Mouse (Mus musculus): ENCODE measurements at regions not wholly inside any gene's neighbourhood (a gene's known extent, or its start where the extent isn't known, plus 50 kb on each side); places are given as distances from the start of the nearest gene placed in this dataset.
A peak's percentile ranks its signal among the peaks of the same experiment; 100 is the strongest.
"Not testable (repeated sequence)": the region's sequence is repeated elsewhere in the genome, so short reads cannot be mapped to it uniquely, and the experiment has no call there.

GRCm38 (mm10) chr16:30683986-30684385 is 84.5 kb downstream of the Fam43a start:
- peak in 1 of 2 experiments; percentile 45 for DNase-seq (ENCODE audit: low spot score in 2 of 2)

- no peak for DNase-seq (ENCODE audit: low spot score in 2 of 2)
These were observed 87.0 kb downstream of the Fam43a start for GRCm38 (mm10) chr16:30686536-30686935.

GRCm38 (mm10) chr16:30687225-30687624 is 87.7 kb downstream of the Fam43a start:
- DNase-seq (ENCODE audit: low spot score in 2 of 2) = no peak

GRCm38 (mm10) chr16:30687682-30688081 is 88.2 kb downstream of the Fam43a start:
- DNase-seq (ENCODE audit: low spot score in 2 of 2) = no peak

- peak in 1 of 2 experiments; percentile 20 for DNase-seq (ENCODE audit: low spot score in 2 of 2)
These were observed 91.0 kb downstream of the Fam43a start for GRCm38 (mm10) chr16:30690531-30690930.

- no peak for DNase-seq (ENCODE audit: low spot score in 2 of 2)
These were observed 92.4 kb downstream of the Fam43a start for GRCm38 (mm10) chr16:30691964-30692363.

- DNase-seq (ENCODE audit: low spot score in 2 of 2) = no peak
These were observed 93.1 kb downstream of the Fam43a start for GRCm38 (mm10) chr16:30692541-30693141.

- no peak for DNase-seq (ENCODE audit: low spot score in 2 of 2)
These were observed 93.7 kb downstream of the Fam43a start for GRCm38 (mm10) chr16:30693206-30693605.

- no peak for DNase-seq (ENCODE audit: low spot score in 2 of 2)
These were observed 94.5 kb downstream of the Fam43a start for GRCm38 (mm10) chr16:30693839-30694527.

- DNase-seq (ENCODE audit: low spot score in 2 of 2) = no peak
These were observed 96.2 kb downstream of the Fam43a start for GRCm38 (mm10) chr16:30695691-30696090.

GRCm38 (mm10) chr16:30697209-30697608 is 97.7 kb downstream of the Fam43a start:
- DNase-seq (ENCODE audit: low spot score in 2 of 2) = no peak

- no peak for DNase-seq (ENCODE audit: low spot score in 2 of 2)
These were observed 98.3 kb downstream of the Fam43a start for GRCm38 (mm10) chr16:30697806-30698205.

- no peak for DNase-seq (ENCODE audit: low spot score in 2 of 2)
These were observed 104.3 kb downstream of the Fam43a start for GRCm38 (mm10) chr16:30703831-30704230.

- no peak for DNase-seq (ENCODE audit: low spot score in 2 of 2)
These were observed 110.0 kb downstream of the Fam43a start for GRCm38 (mm10) chr16:30709501-30709900.

GRCm38 (mm10) chr16:30709975-30710374 is 110.5 kb downstream of the Fam43a start:
- no peak for DNase-seq (ENCODE audit: low spot score in 2 of 2)

- DNase-seq (ENCODE audit: low spot score in 2 of 2) = no peak
These were observed 113.0 kb downstream of the Fam43a start for GRCm38 (mm10) chr16:30712570-30712969.

- not testable (repeated sequence) for DNase-seq (ENCODE audit: low spot score in 2 of 2)
These were observed 118.1 kb downstream of the Fam43a start for GRCm38 (mm10) chr16:30717577-30717976.

- DNase-seq (ENCODE audit: low spot score in 2 of 2) = no peak
These were observed 121.3 kb downstream of the Fam43a start for GRCm38 (mm10) chr16:30720791-30721190.

- no peak for DNase-seq (ENCODE audit: low spot score in 2 of 2)
These were observed 121.7 kb downstream of the Fam43a start for GRCm38 (mm10) chr16:30721223-30721622.

GRCm38 (mm10) chr16:30722372-30722771 is 122.8 kb downstream of the Fam43a start:
- no peak for DNase-seq (ENCODE audit: low spot score in 2 of 2)

GRCm38 (mm10) chr16:30724591-30724990 is 125.1 kb downstream of the Fam43a start:
- DNase-seq (ENCODE audit: low spot score in 2 of 2) = no peak

- no peak for DNase-seq (ENCODE audit: low spot score in 2 of 2)
These were observed 133.4 kb downstream of the Fam43a start for GRCm38 (mm10) chr16:30732770-30733415.

All from layer of hippocampus, postnatal 10 days (tissue).